Mouse (Mus musculus): Measurements from ENCODE around the gene Crb3. TPM values are rescaled to one million over a fixed set of nuclear protein-coding genes. Genes with fewer than 3 reads are reported as not detected.

Crb3 gene
- polyA plus RNA-seq, 1 experiment from 2014 or later, result 50.8 TPM

DNA sequence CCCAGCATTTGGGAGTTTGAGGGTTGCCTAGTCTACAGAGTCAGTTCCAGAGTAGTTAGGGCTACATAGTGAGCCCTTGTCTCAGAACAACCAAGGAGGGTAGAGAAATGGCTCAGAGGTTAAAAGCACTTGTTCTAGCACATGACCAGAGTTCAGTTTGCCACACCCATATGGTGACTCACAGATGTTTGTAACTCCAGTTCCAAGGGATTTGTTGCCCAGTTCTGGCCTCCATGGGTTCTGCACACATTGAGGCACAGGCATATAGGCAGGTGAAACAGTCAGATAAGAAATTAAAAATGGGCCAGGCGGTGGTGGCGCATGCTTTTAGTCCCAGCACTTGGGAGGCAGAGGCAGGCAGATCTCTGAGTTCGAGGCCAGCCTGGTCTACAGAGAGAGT, 35.3 kb downstream of the Crb3 start:
- 0 out of 2 replicates have a peak, but pooled peaks cover 6% of the 10 kb centered on the region for H3K4me1 ChIP-seq
- WGBS, result 97% methylated on average over 3 of the region's 3 CpGs
- no peak for ATAC-seq (ENCODE audit: insufficient read depth, low FRiP score, low read depth)
- H3K4me3 ChIP-seq (replicated peaks), result no peak overlapping the region
- no peak overlapping the region for H3K9ac ChIP-seq
- no peak overlapping the region for H3K4me2 ChIP-seq
- no peaks in the 10 kb centered on the region for H3K9me3 ChIP-seq
- H3K27me3 ChIP-seq (replicated peaks), result no peaks in the 10 kb centered on the region
- no peak overlapping the region for H3K27ac ChIP-seq
- no peaks in the 10 kb centered on the region for H3K36me3 ChIP-seq

DNA sequence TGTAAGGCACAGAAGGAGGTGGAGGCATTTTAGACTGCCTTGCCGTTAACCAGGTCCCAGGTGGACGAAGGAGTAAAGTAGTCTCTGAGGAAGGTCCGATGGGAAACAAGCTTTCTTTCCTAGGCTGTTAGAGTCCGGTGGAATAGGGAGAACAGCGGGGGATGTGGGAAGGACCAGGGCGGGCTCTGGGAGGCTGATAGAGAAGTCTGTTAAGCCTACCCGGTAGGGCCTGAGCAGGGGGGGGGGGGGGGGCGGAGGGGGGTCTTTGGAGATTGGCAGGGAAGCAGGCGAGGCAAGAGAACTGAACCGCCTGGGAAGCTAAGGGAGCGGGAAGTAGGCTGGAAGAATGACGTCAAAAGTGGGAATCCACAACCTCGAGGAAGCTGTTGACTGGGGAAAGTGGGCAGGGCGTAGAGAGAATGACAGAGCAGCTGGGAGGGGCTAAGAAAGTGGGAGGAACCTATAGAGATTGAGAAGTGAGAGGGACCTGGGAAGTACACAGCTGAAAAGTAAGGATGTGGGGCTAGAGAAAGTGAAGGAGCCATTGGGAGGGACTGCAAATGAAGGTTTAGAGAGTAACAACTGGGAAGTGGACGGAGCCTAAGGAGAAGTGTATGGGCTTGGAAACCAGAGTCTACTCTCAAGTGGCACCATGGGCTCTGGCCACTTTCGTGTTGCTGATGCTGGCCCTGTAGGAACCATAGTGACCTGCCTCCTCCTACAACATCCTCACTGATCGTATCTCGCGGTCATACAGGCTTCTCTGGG, 37.1 kb downstream of the Crb3 start:
- Histone ChIP-seq H3K9ac (no peak overlapping the region), H3K4me1 (0 out of 2 replicates have a peak, but pooled peaks cover 6% of the 10 kb centered on the region), H3K4me3 (replicated peaks) (peak overlapping the region; percentile 28), H3K36me3 (no peaks in the 10 kb centered on the region), H3K4me2 (peak overlapping the region; percentile 51), H3K9me3 (no peaks in the 10 kb centered on the region), H3K27me3 (replicated peaks) (no peaks in the 10 kb centered on the region), H3K27ac (no peak overlapping the region)
- ATAC-seq (ENCODE audit: insufficient read depth, low FRiP score, low read depth), result peak; percentile 86
- WGBS, result 2% methylated on average over 18 of the region's 19 CpGs

DNA sequence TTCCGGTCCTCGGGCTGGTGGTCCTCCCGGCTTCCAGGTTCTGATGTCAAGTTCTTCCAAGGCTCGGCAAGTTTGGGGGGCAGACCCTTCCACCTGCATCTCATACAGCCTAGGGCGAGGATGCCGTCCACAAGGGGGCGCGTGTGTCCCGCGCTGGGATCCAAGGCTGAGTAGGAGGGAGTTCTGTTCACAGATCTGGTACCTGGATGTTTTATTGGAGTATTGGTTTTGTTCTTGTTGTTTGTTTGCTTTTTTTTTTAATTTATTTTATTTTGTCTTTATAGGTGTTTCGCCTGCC, 37.7 kb downstream of the Crb3 start:
- ATAC-seq (ENCODE audit: insufficient read depth, low FRiP score, low read depth), result peak; percentile 85
- Histone ChIP-seq H3K9me3 (no peaks in the 10 kb centered on the region), H3K4me2 (peak overlapping the region; percentile 51), H3K4me3 (replicated peaks) (peak overlapping the region; percentile 28), H3K36me3 (no peaks in the 10 kb centered on the region), H3K4me1 (0 out of 2 replicates have a peak, but pooled peaks cover 6% of the 10 kb centered on the region), H3K27ac (no peak overlapping the region), H3K27me3 (replicated peaks) (no peaks in the 10 kb centered on the region), H3K9ac (no peak overlapping the region)
- 1% methylated on average over 11 of the region's 11 CpGs for WGBS

GRCm38 (mm10) chr17:57098321-57098720, 39.4 kb downstream of the Crb3 start:
- no peaks in the 10 kb centered on the region for H3K36me3 ChIP-seq
- no peaks in the 10 kb centered on the region for H3K9me3 ChIP-seq
- ATAC-seq (ENCODE audit: insufficient read depth, low FRiP score, low read depth), result no peak
- H3K27me3 ChIP-seq (replicated peaks), result no peaks in the 10 kb centered on the region
- no peak overlapping the region for H3K27ac ChIP-seq
- no peak overlapping the region for H3K4me3 ChIP-seq (replicated peaks)
- WGBS, result 71% methylated on average over 5 of the region's 5 CpGs
- H3K4me2 ChIP-seq, result no peak overlapping the region
- H3K9ac ChIP-seq, result no peak overlapping the region
- H3K4me1 ChIP-seq, result 0 out of 2 replicates have a peak, but pooled peaks cover 6% of the 10 kb centered on the region

DNA sequence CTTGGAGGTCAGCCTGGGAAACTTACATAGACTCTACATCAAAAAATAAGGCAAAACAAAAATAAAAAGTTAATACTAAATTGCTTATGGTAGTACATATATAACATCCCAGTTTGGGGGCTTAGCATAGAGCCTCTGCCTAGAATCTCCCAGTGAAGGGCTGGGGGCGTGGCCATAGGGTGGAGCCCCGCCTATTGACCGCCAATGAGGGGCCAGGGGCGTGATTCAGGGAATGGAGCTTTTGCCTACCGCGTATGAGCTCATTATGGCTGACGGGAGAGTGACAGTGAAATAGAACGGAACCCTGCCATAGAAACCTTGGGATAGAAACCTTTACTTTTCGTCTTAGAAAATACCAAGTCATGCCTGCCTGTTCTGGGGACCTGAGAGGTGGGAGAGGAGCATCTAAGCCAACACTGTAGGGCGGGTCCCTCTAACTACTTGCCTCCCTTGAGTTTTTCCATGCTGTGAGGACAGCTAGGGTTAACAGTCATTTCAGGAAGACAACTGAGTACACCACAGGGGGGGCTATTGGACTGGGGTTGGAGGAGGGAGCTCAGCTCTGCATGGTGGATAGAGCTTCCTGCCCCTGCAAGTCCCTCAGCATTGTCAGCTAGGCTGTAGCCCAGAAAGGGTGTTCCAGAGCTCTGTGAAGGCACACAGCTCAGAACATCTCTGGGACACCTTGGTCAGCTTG, 40.9 kb downstream of the Crb3 start:
- H3K9ac ChIP-seq, result no peak overlapping the region
- peaks cover 9% of the 10 kb centered on the region; the same call in 1 of the 2 replicates for H3K4me1 ChIP-seq
- ATAC-seq (ENCODE audit: insufficient read depth, low FRiP score, low read depth), result no peak
- no peak overlapping the region for H3K27ac ChIP-seq
- H3K9me3 ChIP-seq, result no peaks in the 10 kb centered on the region
- WGBS, result 11% methylated on average over 10 of the region's 10 CpGs
- H3K36me3 ChIP-seq, result no peaks in the 10 kb centered on the region
- no peak overlapping the region for H3K4me2 ChIP-seq
- H3K27me3 ChIP-seq (replicated peaks), result no peaks in the 10 kb centered on the region
- H3K4me3 ChIP-seq (replicated peaks), result no peak overlapping the region

DNA sequence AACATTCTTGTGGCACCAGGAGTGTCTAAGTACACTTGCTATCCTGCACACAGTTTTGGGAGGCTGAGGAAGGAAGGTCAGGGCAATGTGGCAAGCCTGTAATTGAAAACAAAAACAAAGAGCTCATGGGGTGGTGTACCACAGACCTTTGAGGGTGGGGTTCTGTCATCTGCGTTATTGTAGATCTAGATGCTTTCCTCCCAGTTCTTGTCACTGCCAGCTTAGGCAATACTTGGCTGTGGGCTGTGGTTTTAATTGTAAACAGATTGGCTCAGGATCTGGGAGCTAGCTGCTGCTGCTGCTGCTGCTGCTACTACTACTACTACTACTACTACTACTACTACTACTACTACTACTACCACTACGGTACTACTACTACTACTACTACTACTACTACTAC, 43.4 kb downstream of the Crb3 start:
- Histone ChIP-seq H3K4me1 (peaks cover 4% of the 10 kb centered on the region), H3K9ac (no peak overlapping the region), H3K36me3 (no peaks in the 10 kb centered on the region), H3K27ac (no peak overlapping the region), H3K27me3 (replicated peaks) (no peaks in the 10 kb centered on the region), H3K4me2 (no peak overlapping the region), H3K9me3 (no peaks in the 10 kb centered on the region), H3K4me3 (replicated peaks) (no peak overlapping the region)
- 80% methylated on average over 2 of the region's 2 CpGs for WGBS
- ATAC-seq (ENCODE audit: insufficient read depth, low FRiP score, low read depth), result no peak

- peak overlapping the region; percentile 59 for H3K4me3 ChIP-seq (replicated peaks)
- no peak overlapping the region for H3K27ac ChIP-seq
- no peaks in the 10 kb centered on the region for H3K27me3 ChIP-seq (replicated peaks)
- peak overlapping the region; percentile 79 for H3K4me2 ChIP-seq
- H3K4me1 ChIP-seq, result peaks cover 4% of the 10 kb centered on the region
- no peak overlapping the region for H3K9ac ChIP-seq
- no peaks in the 10 kb centered on the region for H3K9me3 ChIP-seq
- H3K36me3 ChIP-seq, result no peaks in the 10 kb centered on the region
- 44% methylated on average over 4 of the region's 4 CpGs for WGBS
- ATAC-seq (ENCODE audit: insufficient read depth, low FRiP score, low read depth), result no peak
Measured at GRCm38 (mm10) chr17:57104496-57104895, 45.6 kb downstream of the Crb3 start.

- under 1% methylated on average over 52 of the region's 61 CpGs for WGBS
- Histone ChIP-seq H3K36me3 (no peaks in the 10 kb centered on the region), H3K27ac (peak within 1 kb of the TSS; percentile 59), H3K27me3 (replicated peaks) (no peaks in the 10 kb centered on the region), H3K9ac (peak within 1 kb of the TSS; percentile 43; the same call in 1 of the 2 replicates), H3K9me3 (no peaks in the 10 kb centered on the region), H3K4me3 (replicated peaks) (peak within 1 kb of the TSS; percentile 59), H3K4me1 (peaks cover 4% of the 10 kb centered on the region), H3K4me2 (peak within 1 kb of the TSS; percentile 79)
- ATAC-seq (ENCODE audit: insufficient read depth, low FRiP score, low read depth), result peak; percentile 72
Measured at GRCm38 (mm10) chr17:57105181-57106034, 46.5 kb downstream of the Crb3 start, which contains the start of gene Tnfsf9. Gene Tnfsf9 (plus strand): TSS chr17:57105325.

GRCm38 (mm10) chr17:57106035-57106368, 47.1 kb downstream of the Crb3 start:
- peak overlapping the region; percentile 59 for H3K4me3 ChIP-seq (replicated peaks)
- H3K4me1 ChIP-seq, result peaks cover 4% of the 10 kb centered on the region
- H3K27me3 ChIP-seq (replicated peaks), result no peaks in the 10 kb centered on the region
- H3K27ac ChIP-seq, result no peak overlapping the region
- WGBS, result 12% methylated on average over 9 of the region's 9 CpGs
- H3K4me2 ChIP-seq, result peak overlapping the region; percentile 79
- H3K9ac ChIP-seq, result no peak overlapping the region
- ATAC-seq (ENCODE audit: insufficient read depth, low FRiP score, low read depth), result no peak
- H3K9me3 ChIP-seq, result no peaks in the 10 kb centered on the region
- H3K36me3 ChIP-seq, result no peaks in the 10 kb centered on the region

DNA sequence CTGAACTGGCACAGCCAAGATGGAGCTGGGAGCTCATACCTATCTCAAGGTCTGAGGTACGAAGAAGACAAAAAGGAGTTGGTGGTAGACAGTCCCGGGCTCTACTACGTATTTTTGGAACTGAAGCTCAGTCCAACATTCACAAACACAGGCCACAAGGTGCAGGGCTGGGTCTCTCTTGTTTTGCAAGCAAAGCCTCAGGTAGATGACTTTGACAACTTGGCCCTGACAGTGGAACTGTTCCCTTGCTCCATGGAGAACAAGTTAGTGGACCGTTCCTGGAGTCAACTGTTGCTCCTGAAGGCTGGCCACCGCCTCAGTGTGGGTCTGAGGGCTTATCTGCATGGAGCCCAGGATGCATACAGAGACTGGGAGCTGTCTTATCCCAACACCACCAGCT, 48.2 kb downstream of the Crb3 start:
- H3K4me3 ChIP-seq (replicated peaks), result no peak overlapping the region
- H3K4me2 ChIP-seq, result 0 out of 2 replicates have a peak overlapping the region, but pooled peaks have one; percentile 19
- H3K9ac ChIP-seq, result no peak overlapping the region
- no peak overlapping the region for H3K27ac ChIP-seq
- no peaks in the 10 kb centered on the region for H3K27me3 ChIP-seq (replicated peaks)
- peaks cover 4% of the 10 kb centered on the region for H3K4me1 ChIP-seq
- 89% methylated on average over 5 of the region's 5 CpGs for WGBS
- H3K9me3 ChIP-seq, result no peaks in the 10 kb centered on the region
- ATAC-seq (ENCODE audit: insufficient read depth, low FRiP score, low read depth), result no peak
- no peaks in the 10 kb centered on the region for H3K36me3 ChIP-seq

DNA sequence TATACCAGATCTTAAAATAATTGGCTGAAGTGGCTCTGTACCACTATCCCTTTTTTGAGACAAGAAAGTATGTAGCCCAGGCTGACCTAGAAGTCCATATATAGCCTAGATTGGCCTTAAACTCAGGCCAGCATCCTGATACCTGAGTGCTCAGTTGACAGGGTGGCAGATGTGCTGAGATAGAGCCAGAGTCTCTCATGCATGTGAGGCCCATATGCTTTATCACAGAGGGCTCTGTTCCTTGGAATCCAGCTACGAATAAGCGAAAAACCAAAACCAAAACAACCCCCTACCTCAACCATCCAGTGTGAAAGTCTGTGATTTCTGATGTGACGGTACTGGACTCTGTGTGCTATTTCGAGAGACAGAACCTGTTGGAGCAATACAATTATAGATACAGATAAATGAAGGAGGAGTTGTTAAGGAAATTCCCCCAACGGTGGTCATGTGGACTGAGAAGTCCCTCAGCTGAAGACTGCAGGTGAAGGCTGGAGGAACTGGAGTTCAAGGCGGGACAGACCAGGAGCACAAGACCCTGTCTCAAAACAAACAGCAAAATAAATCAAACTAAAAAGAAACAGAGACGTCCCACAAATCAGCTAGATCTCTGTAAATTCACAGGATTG, 49.2 kb downstream of the Crb3 start:
- no peak overlapping the region for H3K4me2 ChIP-seq
- no peaks in the 10 kb centered on the region for H3K9me3 ChIP-seq
- WGBS, result 79% methylated on average over 7 of the region's 7 CpGs
- H3K4me1 ChIP-seq, result peaks cover 4% of the 10 kb centered on the region
- no peaks in the 10 kb centered on the region for H3K27me3 ChIP-seq (replicated peaks)
- ATAC-seq (ENCODE audit: insufficient read depth, low FRiP score, low read depth), result no peak
- no peak overlapping the region for H3K4me3 ChIP-seq (replicated peaks)
- H3K27ac ChIP-seq, result no peak overlapping the region
- H3K36me3 ChIP-seq, result no peaks in the 10 kb centered on the region
- no peak overlapping the region for H3K9ac ChIP-seq

Measured in stomach, embryonic 15.5 days (tissue).